Comparison of ENCODE assay signal across 23 mouse cellular contexts in genomic region chr6:51330069-51330706, GRCm38 (mm10).
"Had no signal": no experiment of that assay in that cellular context is flagged by ENCODE, and none has a peak within 500 bp of the region (broad histone marks: within the 10 kb centered on the region; RNA-seq: fewer than 3 reads in every experiment).

No protein-coding gene starts in this region.

- H3K9ac ChIP-seq: heart, embryonic 13.5 days; hindbrain, embryonic 12.5 days; hindbrain, embryonic 14.5 days; limb, embryonic 12.5 days; liver, embryonic 13.5 days; liver, embryonic 15.5 days had no signal

- DNase-seq: gastrocnemius, adult 2 months; gastrocnemius, postnatal 10 days; gastrocnemius, postnatal 25 days; kidney, adult 18-20 months; kidney, adult 8-10 months; kidney, postnatal 10 days; kidney, postnatal 25 days; kidney, postnatal 4 days; liver; liver, embryonic 13.5 days had no signal

- H3K4me3 ChIP-seq: gastrocnemius, adult 2 months; heart, embryonic 13.5 days; hindbrain, embryonic 10.5 days; hindbrain, embryonic 12.5 days; layer of hippocampus, adult 2 months; left cerebral cortex, adult 2 months; limb, embryonic 10.5 days; limb, embryonic 12.5 days; liver, embryonic 13.5 days; liver, embryonic 15.5 days had no signal

- ATAC-seq: hindbrain, embryonic 16.5 days; intestine, postnatal 0 days had no signal

- H3K27me3 ChIP-seq: heart, embryonic 13.5 days; liver, embryonic 15.5 days had no signal

- H3K36me3 ChIP-seq: heart, embryonic 13.5 days; hindbrain, embryonic 10.5 days; hindbrain, embryonic 12.5 days; limb, embryonic 10.5 days; limb, embryonic 12.5 days; liver, embryonic 13.5 days; liver, embryonic 15.5 days had no signal

- H3K4me2 ChIP-seq: heart, embryonic 11.5 days; heart, embryonic 13.5 days; hindbrain, embryonic 12.5 days; hindbrain, embryonic 14.5 days; limb, embryonic 12.5 days; liver, embryonic 11.5 days; liver, embryonic 13.5 days; liver, embryonic 15.5 days had no signal

- H3K27ac ChIP-seq: gastrocnemius, adult 2 months; hindbrain, embryonic 10.5 days; hindbrain, embryonic 12.5 days; hindbrain, embryonic 14.5 days; layer of hippocampus, adult 2 months; left cerebral cortex, adult 2 months; limb, embryonic 10.5 days; limb, embryonic 12.5 days; liver, embryonic 13.5 days; liver, embryonic 15.5 days had no signal

- H3K9me3 ChIP-seq: heart, embryonic 13.5 days; hindbrain, embryonic 10.5 days; hindbrain, embryonic 12.5 days; limb, embryonic 10.5 days; limb, embryonic 12.5 days; liver, embryonic 13.5 days; liver, embryonic 15.5 days had no signal

- H3K4me1 ChIP-seq: liver, embryonic 13.5 days; liver, embryonic 15.5 days had no signal
